Mouse (Mus musculus) MEL (cell line): ENCODE data around the gene Hoxd4. TPM values are rescaled to one million over a fixed set of nuclear protein-coding genes. Genes with fewer than 3 reads are reported as not detected.

Experiments used
- DNase-seq: peaks from one replicate; pipeline ENCODE4 v3.0.0; 2011; ENCODE audit warnings: low read depth, low spot score
- H3K27ac ChIP-seq: 2 replicates; pipeline ENCODE4 v1.5.1; 2012; ENCODE audit warnings: low read depth, mild to moderate bottlenecking, control low read depth, low read length, moderate library complexity; ENCODE audit not compliant: control insufficient read depth
- H3K27me3 ChIP-seq, 2 experiments: fragments of 150-350 bp in 1 of 2; sonication (generic) in 1 of 2; 2 replicates each; pipeline ENCODE4 v1.6.1; 2012; ENCODE audit warnings: low read length in 2 of 2, mild to moderate bottlenecking in 2 of 2, improper control_type of control experiment in 1 of 2, moderate library complexity in 1 of 2; ENCODE audit not compliant: insufficient read depth in 2 of 2, control insufficient read depth in 1 of 2
- H3K36me3 ChIP-seq, 2 experiments: 2 replicates each; pipeline ENCODE4 v1.6.1; 2012 to 2014; ENCODE audit warnings: low read length in 2 of 2, improper control_type of control experiment in 1 of 2, inconsistent platforms in 1 of 2, mild to moderate bottlenecking in 1 of 2; ENCODE audit not compliant: insufficient read depth in 2 of 2, control insufficient read depth in 1 of 2
- H3K4me1 ChIP-seq, 2 experiments: fragments of 150-350 bp in 1 of 2; sonication (generic) in 1 of 2; 2 replicates each; pipeline ENCODE4 v1.6.1; 2012; ENCODE audit warnings: low read length in 2 of 2, improper control_type of control experiment in 1 of 2, mild to moderate bottlenecking in 1 of 2; ENCODE audit not compliant: insufficient read depth in 2 of 2, control insufficient read depth in 1 of 2
- H3K4me3 ChIP-seq, 2 experiments: fragments of 150-350 bp in 1 of 2; sonication (generic) in 1 of 2; 2 replicates each; pipeline ENCODE4 v1.5.1; 2012; ENCODE audit warnings: low read depth in 2 of 2, low read length in 2 of 2, mild to moderate bottlenecking in 2 of 2, moderate library complexity in 2 of 2, control low read depth in 1 of 2, improper control_type of control experiment in 1 of 2; ENCODE audit not compliant: control insufficient read depth in 1 of 2, insufficient read depth in 1 of 2
- H3K79me2 ChIP-seq: 2 replicates; pipeline ENCODE4 v1.6.1; 2012; ENCODE audit warnings: mild to moderate bottlenecking, low read length, moderate library complexity; ENCODE audit not compliant: control insufficient read depth, poor library complexity, insufficient read depth
- H3K9ac ChIP-seq: 2 replicates; pipeline ENCODE4 v1.6.1; 2012; ENCODE audit warnings: low read depth, mild to moderate bottlenecking, control low read depth, low read length, moderate library complexity; ENCODE audit not compliant: control insufficient read depth, poor library complexity, severe bottlenecking
- H3K9me3 ChIP-seq: fragments of 150-350 bp; sonication (generic); replicated peaks from 2 replicates; pipeline ENCODE4 v1.6.1; 2012; ENCODE audit warnings: mild to moderate bottlenecking, low read length, improper control_type of control experiment, moderate library complexity; ENCODE audit not compliant: insufficient read depth
- BHLHE40 ChIP-seq: IDR thresholded peaks from 2 replicates; pipeline ENCODE4 v1.6.1; 2012; ENCODE audit warnings: low read depth, mild to moderate bottlenecking, inconsistent platforms, low read length, improper control_type of control experiment, borderline replicate concordance
- E2F4 ChIP-seq: IDR thresholded peaks from 2 replicates; pipeline ENCODE4 v1.6.1; 2011; ENCODE audit warnings: low read depth, low read length, improper control_type of control experiment, borderline replicate concordance
- ELF1 ChIP-seq: IDR thresholded peaks from 2 replicates; pipeline ENCODE4 v1.6.1; 2014; ENCODE audit warnings: low read depth, mild to moderate bottlenecking, inconsistent platforms, low read length, improper control_type of control experiment, moderate library complexity
- EP300 ChIP-seq, 2 experiments: IDR thresholded peaks; 2 replicates each; pipeline ENCODE4 v1.6.1; 2011; ENCODE audit warnings: improper control_type of control experiment in 2 of 2, low read length in 2 of 2, low read depth in 1 of 2, mild to moderate bottlenecking in 1 of 2
- GATA1 ChIP-seq: IDR thresholded peaks from 2 replicates; pipeline ENCODE4 v1.6.1; 2011; ENCODE audit warnings: low read depth, low read length, improper control_type of control experiment
- HCFC1 ChIP-seq: IDR thresholded peaks from 2 replicates; pipeline ENCODE4 v1.6.1; 2012; ENCODE audit warnings: low read depth, mild to moderate bottlenecking, inconsistent platforms, low read length, improper control_type of control experiment, moderate library complexity
- JUND ChIP-seq: IDR thresholded peaks from 2 replicates; pipeline ENCODE4 v1.6.1; 2011; ENCODE audit warnings: low read depth, mild to moderate bottlenecking, improper control_type of control experiment, low read length
- MEF2A ChIP-seq: IDR thresholded peaks from 2 replicates; pipeline ENCODE4 v1.6.1; 2014; ENCODE audit warnings: low read depth, mild to moderate bottlenecking, inconsistent platforms, low read length, improper control_type of control experiment; ENCODE audit not compliant: poor library complexity, insufficient replicate concordance, severe bottlenecking; ENCODE audit errors: extremely low read depth
- MXI1 ChIP-seq: IDR thresholded peaks from 2 replicates; pipeline ENCODE4 v1.6.1; 2011; ENCODE audit warnings: mild to moderate bottlenecking, low read depth, low read length, improper control_type of control experiment
- MYC ChIP-seq: IDR thresholded peaks from 2 replicates; pipeline ENCODE4 v1.6.1; 2011; ENCODE audit warnings: low read depth, mild to moderate bottlenecking, low read length, improper control_type of control experiment, moderate library complexity
- POLR2A ChIP-seq, 2 experiments: IDR thresholded peaks; 2 replicates each; pipeline ENCODE4 v1.6.1; 2011 to 2012; ENCODE audit warnings: low read length in 2 of 2, mild to moderate bottlenecking in 2 of 2, control low read depth in 1 of 2, improper control_type of control experiment in 1 of 2, low read depth in 1 of 2, moderate library complexity in 1 of 2; ENCODE audit not compliant: control insufficient read depth in 1 of 2, insufficient read depth in 1 of 2, poor library complexity in 1 of 2
- POLR2AphosphoS2 ChIP-seq: IDR thresholded peaks from 2 replicates; pipeline ENCODE4 v1.6.1; 2011; ENCODE audit warnings: low read length, improper control_type of control experiment
- POLR2AphosphoS5 ChIP-seq: IDR thresholded peaks from 2 replicates; pipeline ENCODE4 v1.6.1; 2012; ENCODE audit warnings: low read depth, borderline replicate concordance, mild to moderate bottlenecking, inconsistent platforms, low read length, moderate library complexity, mixed read lengths
- RCOR1 ChIP-seq: IDR thresholded peaks from 2 replicates; pipeline ENCODE4 v1.6.1; 2012; ENCODE audit warnings: low read depth, mild to moderate bottlenecking, inconsistent platforms, low read length, improper control_type of control experiment
- SMC3 ChIP-seq: IDR thresholded peaks from 2 replicates; pipeline ENCODE4 v1.6.1; 2011; ENCODE audit warnings: low read depth, low read length, improper control_type of control experiment
- TAL1 ChIP-seq: IDR thresholded peaks from 2 replicates; pipeline ENCODE4 v1.6.1; 2012; ENCODE audit warnings: mild to moderate bottlenecking, inconsistent platforms, low read length, moderate library complexity, mixed read lengths
- UBTF ChIP-seq: IDR thresholded peaks from 2 replicates; pipeline ENCODE4 v1.6.1; 2012; ENCODE audit warnings: low read depth, mild to moderate bottlenecking, inconsistent platforms, low read length, improper control_type of control experiment, moderate library complexity, borderline replicate concordance; ENCODE audit not compliant: insufficient read depth
- USF1 ChIP-seq: IDR thresholded peaks from 2 replicates; pipeline ENCODE4 v1.6.1; 2014; ENCODE audit warnings: low read depth, mild to moderate bottlenecking, inconsistent platforms, low read length, improper control_type of control experiment, moderate library complexity
- ZC3H11A ChIP-seq: IDR thresholded peaks from 2 replicates; pipeline ENCODE4 v1.6.1; 2012; ENCODE audit warnings: low read depth, mild to moderate bottlenecking, inconsistent platforms, low read length, improper control_type of control experiment
- ZNF384 ChIP-seq: IDR thresholded peaks from 2 replicates; pipeline ENCODE4 v1.6.1; 2012; ENCODE audit warnings: low read depth, mild to moderate bottlenecking, inconsistent platforms, low read length, improper control_type of control experiment
- polyA plus RNA-seq, 2 experiments: library from polyadenylated mRNA; stranded (reverse) in 1 of 2; unstranded in 1 of 2; fragments of >175 nt in 1 of 2; fragments of >200 nt in 1 of 2; gene quantifications; 2 replicates each; pipeline versions ENCODE4 v1.2.1 to v1.2.4; 2012; ENCODE audit warnings: low replicate concordance in 2 of 2, low read depth in 1 of 2; ENCODE audit not compliant: insufficient read length in 2 of 2, insufficient read depth in 1 of 2, missing spikeins in 1 of 2
- total RNA-seq: library from RNA; depleted of rRNA; stranded (reverse); fragments of 300-350 nt; gene quantifications from 2 replicates; pipeline ENCODE4 v1.2.3, GENCODE M21; 2012

The Hoxd4 gene
- total and polyA plus RNA-seq, 3 experiments = not detected

DNA sequence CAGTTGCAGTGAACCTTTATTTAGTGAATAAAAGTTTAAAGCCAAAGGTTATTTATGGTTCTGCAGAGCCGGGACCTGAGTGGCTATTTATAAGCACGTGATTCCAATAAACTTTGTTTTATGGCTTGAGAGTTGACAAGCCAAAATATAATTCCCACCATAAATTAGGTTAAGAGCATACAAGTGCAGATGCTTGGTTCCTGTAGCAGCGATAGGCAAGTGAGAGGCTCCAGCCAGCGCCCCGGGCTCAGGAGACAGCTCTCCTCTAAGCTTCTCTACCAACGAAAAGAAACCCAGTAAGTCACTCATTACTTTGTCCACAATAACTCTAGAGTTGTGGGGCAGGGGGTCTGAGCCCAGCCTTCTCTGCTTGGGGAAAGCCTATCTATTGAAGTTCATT is 10.2 kb downstream of the Hoxd4 start:
- Histone ChIP-seq H3K27ac (no peak overlapping the region), H3K9ac (no peak overlapping the region), H3K4me1 (no peaks in the 10 kb centered on the region), H3K36me3 (no peaks in the 10 kb centered on the region), H3K27me3 (no peaks in the 10 kb centered on the region; a peak in 1 of 4 replicates), H3K9me3 (no peaks in the 10 kb centered on the region), H3K79me2 (no peaks in the 10 kb centered on the region), H3K4me3 (no peak overlapping the region)
- no peak for DNase-seq
- TF ChIP-seq POLR2AphosphoS5 = no peak
- TF ChIP-seq, all 39 proteins: peak for 0

DNA sequence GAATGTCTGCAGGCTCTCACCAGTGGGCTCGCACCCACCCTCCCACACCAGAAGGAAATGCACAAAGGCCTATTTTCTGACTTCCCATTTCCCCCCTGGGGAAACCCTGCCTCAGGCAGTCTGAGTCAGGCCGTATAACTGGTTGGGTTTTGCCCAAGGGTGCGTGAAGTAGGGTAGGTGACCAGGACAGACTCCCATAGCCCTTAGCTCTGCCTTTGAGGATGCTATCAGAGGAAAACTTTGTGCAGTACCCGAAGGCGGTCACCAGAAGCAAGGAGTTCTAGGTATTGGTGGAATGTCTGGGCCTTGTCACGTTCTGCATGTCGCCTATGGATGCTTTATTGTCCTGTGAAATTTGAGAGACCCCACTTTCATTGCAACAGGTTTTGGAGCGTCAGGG is 11.2 kb downstream of the Hoxd4 start:
- H3K9ac ChIP-seq = no peak overlapping the region
- H3K9me3 ChIP-seq = no peaks in the 10 kb centered on the region
- no peaks in the 10 kb centered on the region; a peak in 1 of 4 replicates for H3K27me3 ChIP-seq
- H3K4me1 ChIP-seq = no peaks in the 10 kb centered on the region
- TF ChIP-seq POLR2AphosphoS2 (no peak), SMC3 (no peak), ZC3H11A (no peak), JUND (no peak), MEF2A (no peak), MXI1 (no peak), ZNF384 (no peak), USF1 (no peak), MYC (no peak), RCOR1 (no peak), ELF1 (no peak), UBTF (no peak), POLR2A (IDR thresholded peaks at IDR 0.05; ENCODE audit: control insufficient read depth in 1 of 2, insufficient read depth in 1 of 2, low read depth in 1 of 2, low read length in 2 of 2, poor library complexity in 1 of 2) (no peak), GATA1 (no peak), BHLHE40 (no peak), E2F4 (no peak), TAL1 (no peak), POLR2AphosphoS5 (no peak), HCFC1 (no peak), EP300 (IDR thresholded peaks at IDR 0.05; ENCODE audit: low read depth in 1 of 2, low read length in 2 of 2) (no peak)
- TF ChIP-seq, all 39 proteins: peak for 0
- H3K79me2 ChIP-seq = no peaks in the 10 kb centered on the region
- H3K36me3 ChIP-seq = no peaks in the 10 kb centered on the region
- no peak overlapping the region for H3K27ac ChIP-seq
- no peak overlapping the region for H3K4me3 ChIP-seq
- no peak for DNase-seq
